Mouse (Mus musculus): Measurements from ENCODE around the gene Txndc2. TPM values are rescaled to one million over a fixed set of nuclear protein-coding genes. Genes with fewer than 3 reads are reported as not detected.
"Not testable (repeated sequence)": the region's sequence is repeated elsewhere in the genome, so short reads cannot be mapped to it uniquely, and the experiment has no call there.

The Txndc2 gene
- total and polyA plus RNA-seq, 3 experiments, result 0.22 TPM; not detected in 2

DNA sequence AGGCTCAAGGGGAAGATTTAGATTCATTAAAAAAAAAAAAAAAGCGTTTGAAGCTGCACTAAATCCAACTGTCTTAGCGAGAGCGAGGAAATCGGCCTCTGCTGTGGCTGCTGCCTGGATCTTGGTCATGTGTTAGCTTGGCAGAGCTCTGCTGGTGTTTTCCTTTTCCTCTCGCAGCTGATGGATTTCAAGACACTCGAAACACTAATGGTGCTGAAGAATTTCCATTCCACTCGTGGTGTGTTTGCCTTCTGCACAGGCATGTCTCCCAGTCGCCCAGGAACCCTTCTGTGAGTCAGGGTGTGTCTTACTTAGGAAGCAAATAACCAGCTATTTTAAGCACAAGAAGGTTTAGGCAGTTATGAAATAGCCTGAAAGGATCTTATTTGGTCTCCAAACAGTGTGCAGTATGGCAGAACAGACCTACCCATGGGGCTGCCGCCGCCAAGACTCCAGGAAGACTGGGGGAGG, 1.1 kb upstream of the Txndc2 start:
- Histone ChIP-seq H3K36me3 (replicated peaks) (no peaks in the 10 kb centered on the region), H3K4me1 (ENCODE audit: insufficient read depth, low read depth, low read length) (no peaks in the 10 kb centered on the region; the same call in 1 of the 2 replicates), H3K9me3 (replicated peaks) (no peaks in the 10 kb centered on the region), H3K4me3 (ENCODE audit: low read depth, low read length) (no peak overlapping the region), H3K27me3 (ENCODE audit: insufficient read depth, low read length) (peaks cover 2% of the 10 kb centered on the region; the same call in 1 of the 2 replicates)
- DNase-seq (ENCODE audit: low spot score) (no peak), ATAC-seq (ENCODE audit: extremely low read depth, insufficient number of reproducible peaks, low FRiP score, poor library complexity, severe bottlenecking) (no peak)
- no peak for TF ChIP-seq CTCF (IDR thresholded peaks at IDR 0.05; ENCODE audit: low read depth, low read length)
- TF ChIP-seq TAL1 (conservative IDR thresholded peaks at IDR 0.05; ENCODE audit: low read depth, low read length), result no peak
- TF ChIP-seq GATA1 (IDR thresholded peaks at IDR 0.05; ENCODE audit: borderline replicate concordance, low read length), result no peak
- no peak for TF ChIP-seq GATA2 (IDR thresholded peaks at IDR 0.05; ENCODE audit: borderline replicate concordance, low read depth, low read length)
- TF ChIP-seq POLR2AphosphoS5 (IDR thresholded peaks at IDR 0.05; ENCODE audit: insufficient replicate concordance, low read depth, low read length), result no peak

- Histone ChIP-seq H3K27me3 (ENCODE audit: insufficient read depth, low read length) (peaks cover 2% of the 10 kb centered on the region; the same call in 1 of the 2 replicates), H3K36me3 (replicated peaks) (no peaks in the 10 kb centered on the region), H3K9me3 (replicated peaks) (no peaks in the 10 kb centered on the region), H3K4me3 (ENCODE audit: low read depth, low read length) (no peak overlapping the region), H3K4me1 (ENCODE audit: insufficient read depth, low read depth, low read length) (no peaks in the 10 kb centered on the region; the same call in 1 of the 2 replicates)
- DNase-seq (ENCODE audit: low spot score), result no peak
- no peak for ATAC-seq (ENCODE audit: extremely low read depth, insufficient number of reproducible peaks, low FRiP score, poor library complexity, severe bottlenecking)
- TF ChIP-seq GATA1 (IDR thresholded peaks at IDR 0.05; ENCODE audit: borderline replicate concordance, low read length) (no peak), GATA2 (IDR thresholded peaks at IDR 0.05; ENCODE audit: borderline replicate concordance, low read depth, low read length) (no peak), TAL1 (conservative IDR thresholded peaks at IDR 0.05; ENCODE audit: low read depth, low read length) (no peak), CTCF (IDR thresholded peaks at IDR 0.05; ENCODE audit: low read depth, low read length) (no peak), POLR2AphosphoS5 (IDR thresholded peaks at IDR 0.05; ENCODE audit: insufficient replicate concordance, low read depth, low read length) (no peak)
Observed at GRCm38 (mm10) chr17:65642578-65642991, 617 bp upstream of the Txndc2 start.

DNA sequence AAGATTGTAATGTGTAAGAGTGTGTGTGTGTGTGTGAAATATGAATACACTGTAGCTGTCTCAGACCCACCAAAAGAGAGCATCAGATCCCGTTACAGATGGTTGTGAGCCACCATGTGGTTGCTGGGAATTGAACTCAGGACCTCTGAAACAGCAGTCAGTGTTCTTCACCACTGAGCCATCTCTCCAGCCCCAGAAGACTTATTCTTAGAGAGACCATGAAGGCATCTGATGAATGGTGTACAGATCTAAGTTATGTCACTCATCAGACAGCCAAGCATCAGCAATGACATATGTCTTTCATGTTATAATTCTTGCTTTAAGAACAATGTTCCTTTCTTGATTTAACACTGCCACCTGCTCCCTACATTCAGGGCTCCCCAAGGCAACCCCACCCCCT, 2.8 kb downstream of the Txndc2 start:
- H3K9me3 ChIP-seq (replicated peaks), result no peaks in the 10 kb centered on the region
- ATAC-seq (ENCODE audit: extremely low read depth, insufficient number of reproducible peaks, low FRiP score, poor library complexity, severe bottlenecking), result no peak
- H3K4me1 ChIP-seq (ENCODE audit: insufficient read depth, low read depth, low read length), result no peaks in the 10 kb centered on the region; the same call in 1 of the 2 replicates
- H3K27me3 ChIP-seq (ENCODE audit: insufficient read depth, low read length), result peaks cover 6% of the 10 kb centered on the region
- TF ChIP-seq TAL1 (conservative IDR thresholded peaks at IDR 0.05; ENCODE audit: low read depth, low read length), result no peak
- TF ChIP-seq GATA1 (IDR thresholded peaks at IDR 0.05; ENCODE audit: borderline replicate concordance, low read length), result no peak
- TF ChIP-seq GATA2 (IDR thresholded peaks at IDR 0.05; ENCODE audit: borderline replicate concordance, low read depth, low read length), result no peak
- TF ChIP-seq POLR2AphosphoS5 (IDR thresholded peaks at IDR 0.05; ENCODE audit: insufficient replicate concordance, low read depth, low read length), result no peak
- TF ChIP-seq CTCF (IDR thresholded peaks at IDR 0.05; ENCODE audit: low read depth, low read length), result no peak
- H3K4me3 ChIP-seq (ENCODE audit: low read depth, low read length), result no peak overlapping the region
- H3K36me3 ChIP-seq (replicated peaks), result no peaks in the 10 kb centered on the region
- no peak for DNase-seq (ENCODE audit: low spot score)

DNA sequence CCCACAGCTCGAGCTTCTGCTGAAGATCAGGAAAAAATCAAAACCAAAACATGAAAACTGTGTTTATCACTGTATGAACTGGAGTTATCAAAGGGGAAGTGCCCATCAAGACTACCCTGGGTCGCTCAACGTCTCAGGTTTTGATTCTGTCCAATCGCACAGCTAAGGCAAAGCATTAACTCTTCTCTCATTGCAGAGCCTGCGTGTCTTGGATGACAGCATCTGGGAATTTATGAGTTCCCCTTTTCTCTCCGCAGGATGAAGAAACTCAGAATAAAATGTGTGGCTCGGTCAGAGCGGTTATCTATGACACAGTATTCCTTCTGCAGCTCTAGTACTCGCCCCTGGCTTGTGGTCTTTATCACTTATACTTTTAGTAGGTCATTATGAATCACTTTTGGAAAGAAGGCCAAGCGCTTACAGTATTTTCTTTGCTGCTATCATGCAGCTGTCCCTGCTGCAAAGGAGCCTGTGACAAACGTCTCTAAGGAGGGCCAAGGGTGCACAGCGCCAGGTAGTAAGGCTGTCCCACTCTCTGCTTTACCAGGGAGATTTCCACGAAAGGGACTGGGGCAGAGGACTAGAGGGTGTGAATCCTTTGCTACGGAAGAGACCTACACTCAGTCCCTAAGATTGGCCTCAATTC, 6.1 kb downstream of the Txndc2 start:
- Histone ChIP-seq H3K27me3 (ENCODE audit: insufficient read depth, low read length) (peaks cover 4% of the 10 kb centered on the region), H3K9me3 (replicated peaks) (no peaks in the 10 kb centered on the region), H3K36me3 (replicated peaks) (no peaks in the 10 kb centered on the region), H3K4me3 (ENCODE audit: low read depth, low read length) (no peak overlapping the region), H3K4me1 (ENCODE audit: insufficient read depth, low read depth, low read length) (no peaks in the 10 kb centered on the region)
- DNase-seq (ENCODE audit: low spot score), result no peak
- no peak for ATAC-seq (ENCODE audit: extremely low read depth, insufficient number of reproducible peaks, low FRiP score, poor library complexity, severe bottlenecking)
- TF ChIP-seq TAL1 (conservative IDR thresholded peaks at IDR 0.05; ENCODE audit: low read depth, low read length) (no peak), GATA2 (IDR thresholded peaks at IDR 0.05; ENCODE audit: borderline replicate concordance, low read depth, low read length) (no peak)

DNA sequence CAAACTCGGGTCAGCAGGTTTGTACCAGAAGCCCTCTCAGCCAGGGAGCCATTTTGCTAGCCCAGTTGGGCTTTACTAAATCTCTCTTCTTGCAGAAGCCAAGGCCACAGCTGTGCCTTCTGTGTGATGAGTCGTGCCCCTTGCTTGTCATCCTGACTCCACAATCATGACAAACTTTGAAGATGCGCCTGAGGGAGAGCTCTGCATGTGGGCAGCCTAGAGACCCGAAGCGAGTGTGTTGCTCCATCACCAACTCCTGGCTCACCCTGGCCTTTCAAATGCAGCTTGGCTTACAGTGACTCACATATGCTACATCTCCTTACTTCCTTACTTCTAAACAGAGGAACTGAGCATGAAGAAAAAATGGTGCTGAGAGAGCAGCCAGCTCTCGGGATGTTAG, 12.0 kb downstream of the Txndc2 start:
- H3K27me3 ChIP-seq (ENCODE audit: insufficient read depth, low read length), result peaks cover 6% of the 10 kb centered on the region
- ATAC-seq (ENCODE audit: extremely low read depth, insufficient number of reproducible peaks, low FRiP score, poor library complexity, severe bottlenecking), result no peak

GRCm38 (mm10) chr17:65628823-65629532, 13.0 kb downstream of the Txndc2 start:
- not testable (repeated sequence) for DNase-seq (ENCODE audit: low spot score); H3K27me3 ChIP-seq (ENCODE audit: insufficient read depth, low read length); H3K4me1 ChIP-seq (ENCODE audit: insufficient read depth, low read depth, low read length); H3K36me3 ChIP-seq (replicated peaks); ATAC-seq (ENCODE audit: extremely low read depth, insufficient number of reproducible peaks, low FRiP score, poor library complexity, severe bottlenecking); H3K4me3 ChIP-seq (ENCODE audit: low read depth, low read length); H3K9me3 ChIP-seq (replicated peaks)

More for the DNA sequence above, 12.0 kb downstream of the Txndc2 start:
- Histone ChIP-seq H3K9me3 (replicated peaks) (no peaks in the 10 kb centered on the region), H3K4me3 (ENCODE audit: low read depth, low read length) (no peak overlapping the region), H3K36me3 (replicated peaks) (no peaks in the 10 kb centered on the region), H3K4me1 (ENCODE audit: insufficient read depth, low read depth, low read length) (no peaks in the 10 kb centered on the region)
- DNase-seq (ENCODE audit: low spot score), result no peak
- TF ChIP-seq POLR2AphosphoS5 (IDR thresholded peaks at IDR 0.05; ENCODE audit: insufficient replicate concordance, low read depth, low read length), result no peak
- no peak for TF ChIP-seq TAL1 (conservative IDR thresholded peaks at IDR 0.05; ENCODE audit: low read depth, low read length)
- TF ChIP-seq GATA2 (IDR thresholded peaks at IDR 0.05; ENCODE audit: borderline replicate concordance, low read depth, low read length), result no peak
- TF ChIP-seq CTCF (IDR thresholded peaks at IDR 0.05; ENCODE audit: low read depth, low read length), result no peak
- TF ChIP-seq GATA1 (IDR thresholded peaks at IDR 0.05; ENCODE audit: borderline replicate concordance, low read length), result no peak

All from G1E (cell line).